Mouse (Mus musculus) ES-Bruce4 (cell line): ENCODE measurements around the gene Cacna2d1.

Experiments used
- CTCF ChIP-seq: IDR thresholded peaks from one replicate; pipeline ENCODE4 v1.8.1; 2011; ENCODE audit warnings: low read depth, low read length
- EP300 ChIP-seq: IDR thresholded peaks from 2 replicates; pipeline ENCODE4 v1.6.1; 2011; ENCODE audit warnings: low read depth, low read length; ENCODE audit not compliant: insufficient read depth
- POLR2A ChIP-seq: IDR thresholded peaks from one replicate; pipeline ENCODE4 v1.8.1; 2011; ENCODE audit warnings: low read length; ENCODE audit not compliant: insufficient read depth

GRCm38 (mm10) chr5:16006964-16007363 lies 72.5 kb downstream of the Cacna2d1 start:
- no peak for TF ChIP-seq CTCF
- TF ChIP-seq POLR2A = no peak
- no peak for TF ChIP-seq EP300
